Mouse (Mus musculus) lung, postnatal 10 days (tissue): Measurements from ENCODE around the gene Cd38.
"Not testable (repeated sequence)": the region's sequence is repeated elsewhere in the genome, so short reads cannot be mapped to it uniquely, and the experiment has no call there.

ENCODE experiments used
- DNase-seq: peaks from one replicate; pipeline ENCODE4 v3.0.0; 2021

The Cd38 gene

GRCm38 (mm10) chr5:43860670-43861431, 7.5 kb upstream of the Cd38 start:
- no peak for DNase-seq

GRCm38 (mm10) chr5:43863642-43864041, 4.7 kb upstream of the Cd38 start:
- DNase-seq: no peak

GRCm38 (mm10) chr5:43865316-43865715, 3.0 kb upstream of the Cd38 start:
- no peak for DNase-seq

- peak; percentile 43 for DNase-seq
Measured at GRCm38 (mm10) chr5:43868711-43869600, 603 bp downstream of the Cd38 start.

GRCm38 (mm10) chr5:43871845-43872244, 3.5 kb downstream of the Cd38 start:
- DNase-seq: no peak

GRCm38 (mm10) chr5:43872652-43873051, 4.3 kb downstream of the Cd38 start:
- no peak for DNase-seq

- DNase-seq: no peak
Measured at GRCm38 (mm10) chr5:43882034-43882433, 13.7 kb downstream of the Cd38 start.

- DNase-seq: no peak
Measured at GRCm38 (mm10) chr5:43885060-43885820, 16.9 kb downstream of the Cd38 start.

- DNase-seq: peak; percentile 64
Measured at GRCm38 (mm10) chr5:43892386-43892785, 24.0 kb downstream of the Cd38 start.

- peak; percentile 80 for DNase-seq
Measured at GRCm38 (mm10) chr5:43894113-43894512, 25.8 kb downstream of the Cd38 start.

GRCm38 (mm10) chr5:43895931-43896330, 27.6 kb downstream of the Cd38 start:
- no peak for DNase-seq

GRCm38 (mm10) chr5:43904685-43905084, 36.3 kb downstream of the Cd38 start:
- DNase-seq: no peak

- no peak for DNase-seq
Measured at GRCm38 (mm10) chr5:43909213-43909612, 40.9 kb downstream of the Cd38 start.

- no peak for DNase-seq
Measured at GRCm38 (mm10) chr5:43910006-43910405, 41.7 kb downstream of the Cd38 start.

- DNase-seq: not testable (repeated sequence)
Measured at GRCm38 (mm10) chr5:43912844-43913243, 44.5 kb downstream of the Cd38 start, which contains the start of gene Gm7879. Gene Gm7879 (plus strand): TSS chr5:43913144.

GRCm38 (mm10) chr5:43915261-43915886, 47.0 kb downstream of the Cd38 start:
- no peak for DNase-seq

- DNase-seq: no peak
Measured at GRCm38 (mm10) chr5:43921877-43922276, 53.5 kb downstream of the Cd38 start.

GRCm38 (mm10) chr5:43923933-43924332, 55.6 kb downstream of the Cd38 start:
- peak; percentile 75 for DNase-seq

- no peak for DNase-seq
Measured at GRCm38 (mm10) chr5:43927729-43928128, 59.4 kb downstream of the Cd38 start.

GRCm38 (mm10) chr5:43933269-43933668, 64.9 kb downstream of the Cd38 start:
- DNase-seq: no peak

GRCm38 (mm10) chr5:43947330-43947977, 79.1 kb downstream of the Cd38 start:
- DNase-seq: no peak
